10 mouse cellular contexts compared by ENCODE assay signal in the genomic region with DNA sequence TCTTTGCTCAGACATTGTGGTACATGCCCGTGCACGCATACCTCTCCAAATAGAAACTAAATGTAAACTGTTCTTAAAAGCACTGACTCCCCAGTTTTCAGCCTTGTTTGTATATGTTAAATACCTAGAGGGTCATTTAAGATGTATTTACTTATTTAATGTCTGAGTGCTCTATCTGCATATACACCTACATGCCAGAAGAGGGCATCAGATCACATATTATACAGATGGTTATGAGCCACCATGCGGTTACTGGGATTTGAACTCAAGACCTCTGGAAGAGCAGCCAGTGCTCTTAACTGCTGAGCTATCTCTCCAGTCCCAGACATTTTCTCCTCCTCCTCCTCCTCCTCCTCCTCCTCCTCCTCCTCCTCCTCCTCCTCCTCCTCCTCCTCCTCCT. TPM values are rescaled to one million over a fixed set of nuclear protein-coding genes. Genes with fewer than 3 reads are reported as not detected.
DNase-seq lines count a peak whose midpoint lies in the region; ATAC-seq and TF ChIP-seq lines count a peak whose summit lies in the region.
"Had no signal": no experiment of that assay in that cellular context is flagged by ENCODE, and none has a peak within 500 bp of the region (broad histone marks: within the 10 kb centered on the region; RNA-seq: fewer than 3 reads in every experiment).

No protein-coding gene starts in this region.

- no peak overlapping the region for H3K27ac ChIP-seq in forebrain, postnatal 0 days (ENCODE audit: low read depth, low read length)
- H3K27ac ChIP-seq in forebrain, embryonic 10.5 days, result no peak overlapping the region
- H3K27ac ChIP-seq: midbrain, embryonic 12.5 days had no signal

- no peak overlapping the region for H3K4me2 ChIP-seq in forebrain, postnatal 0 days (ENCODE audit: low read depth)
- H3K4me2 ChIP-seq: midbrain, embryonic 12.5 days had no signal

- TF ChIP-seq CTCF in forebrain, postnatal 0 days (IDR thresholded peaks at IDR 0.05; ENCODE audit: low read depth), result peak; percentile 44
- 0 out of 2 replicates have a peak, but pooled peaks have one; percentile 2 for TF ChIP-seq CTCF in lung, adult 2 months (IDR thresholded peaks at IDR 0.05; ENCODE audit: insufficient read depth, low read length)

- no peak overlapping the region for H3K9ac ChIP-seq in forebrain, postnatal 0 days
- H3K9ac ChIP-seq: midbrain, embryonic 12.5 days had no signal

- H3K4me1 ChIP-seq in forebrain, postnatal 0 days (ENCODE audit: insufficient read depth), result no peaks in the 10 kb centered on the region
- no peaks in the 10 kb centered on the region for H3K4me1 ChIP-seq in forebrain, embryonic 10.5 days
- no peaks in the 10 kb centered on the region for H3K4me1 ChIP-seq in lung, adult 2 months (ENCODE audit: control insufficient read depth, insufficient read depth, low read length)
- H3K4me1 ChIP-seq: midbrain, embryonic 12.5 days had no signal

- no peaks in the 10 kb centered on the region for H3K27me3 ChIP-seq in forebrain, postnatal 0 days (ENCODE audit: insufficient read depth, low read length)
- H3K27me3 ChIP-seq in forebrain, embryonic 10.5 days (ENCODE audit: poor library complexity, severe bottlenecking), result no peaks in the 10 kb centered on the region
- H3K27me3 ChIP-seq: midbrain, embryonic 12.5 days had no signal

- TF ChIP-seq POLR2A in lung, adult 2 months (IDR thresholded peaks at IDR 0.05; ENCODE audit: borderline replicate concordance, extremely low read depth, low read depth, low read length), result no peak

- ATAC-seq in forebrain, postnatal 0 days, result no peak
- ATAC-seq in monocyte, adult 5-6 weeks (replicated peaks; ENCODE audit: insufficient number of reproducible peaks, low FRiP score, low TSS enrichment, poor library complexity, severe bottlenecking), result no peak

- H3K9me3 ChIP-seq in forebrain, postnatal 0 days (ENCODE audit: low read length), result no peaks in the 10 kb centered on the region
- H3K9me3 ChIP-seq in forebrain, embryonic 10.5 days, result no peaks in the 10 kb centered on the region
- H3K9me3 ChIP-seq: midbrain, embryonic 12.5 days had no signal

- DNase-seq in forebrain, postnatal 0 days, result no peak
- no peak for DNase-seq in forebrain, embryonic 10.5 days (ENCODE audit: extremely low spot score, low spot score)
- no peak for DNase-seq in lung, adult 2 months
- DNase-seq in lung, postnatal 10 days, result no peak
- DNase-seq in ES-CJ7 (ENCODE audit: low read depth, low spot score), result peak; percentile 29
- DNase-seq in naive thymus-derived CD4-positive, alpha-beta T cell, adult 2 months (ENCODE audit: low read depth), result peak; percentile 50
- DNase-seq in natural killer cell, adult 2 months (ENCODE audit: low spot score in 2 of 2), result no peak
- DNase-seq: gastrocnemius, postnatal 10 days had no signal

- 86% methylated on average over 3 of the region's 3 CpGs for WGBS in forebrain, postnatal 0 days
- 80% methylated on average over 3 of the region's 3 CpGs for WGBS in forebrain, embryonic 10.5 days
- 62% methylated on average over 3 of the region's 3 CpGs for WGBS in lung, adult 2 months

- no peaks in the 10 kb centered on the region for H3K36me3 ChIP-seq in forebrain, postnatal 0 days (ENCODE audit: insufficient read depth)
- H3K36me3 ChIP-seq in forebrain, embryonic 10.5 days (replicated peaks), result no peaks in the 10 kb centered on the region
- H3K36me3 ChIP-seq: midbrain, embryonic 12.5 days had no signal

- no peak overlapping the region for H3K4me3 ChIP-seq in forebrain, postnatal 0 days (ENCODE audit: low read depth, low read length)
- no peak overlapping the region for H3K4me3 ChIP-seq in forebrain, embryonic 10.5 days
- H3K4me3 ChIP-seq in lung, adult 2 months (replicated peaks; ENCODE audit: extremely low read depth, low read depth, low read length), result no peak overlapping the region
- H3K4me3 ChIP-seq: midbrain, embryonic 12.5 days had no signal

RNA-seq across cellular contexts. Expression of gene Gm10031, which starts 14.6 kb away (rescaled TPM):
- total RNA-seq in forebrain, postnatal 0 days (2014; rRNA removed), result 21.8 and 24.6 TPM in 2 replicates
- polyA plus RNA-seq in forebrain, postnatal 0 days (2015; fragmentation: Nextera tagmentation; extraction: Ambion mirVana), result 0.49 and 0.75 TPM in 2 replicates
- polyA plus RNA-seq in forebrain, embryonic 10.5 days (2016; fragmentation: Nextera tagmentation; extraction: Ambion mirVana), result 0.20 and 0.56 TPM in 2 replicates
- polyA plus RNA-seq in lung, adult 2 months (2012; rRNA removed), result 11.0 and 12.2 TPM in 2 replicates
- total RNA-seq in monocyte, adult 5-6 weeks (2017), result 6.0 to 10.7 TPM (median 9.9 TPM) in 3 replicates

RNA-seq across cellular contexts. Expression of gene Abl2, which starts 20.2 kb away (rescaled TPM):
- 21.4 and 29.2 TPM in 2 replicates for total RNA-seq in forebrain, postnatal 0 days (2014; rRNA removed)
- 2.8 and 4.6 TPM in 2 replicates for polyA plus RNA-seq in forebrain, postnatal 0 days (2015; fragmentation: Nextera tagmentation; extraction: Ambion mirVana)
- polyA plus RNA-seq in forebrain, embryonic 10.5 days (2016; fragmentation: Nextera tagmentation; extraction: Ambion mirVana), result 4.8 and 5.0 TPM in 2 replicates
- 8.2 and 9.8 TPM in 2 replicates for polyA plus RNA-seq in lung, adult 2 months (2012; rRNA removed)
- 17.1 to 22.4 TPM (median 18.6 TPM) in 3 replicates for total RNA-seq in monocyte, adult 5-6 weeks (2017)

Comparison
In these comparisons a context has a peak if more than half of its experiments do, and no peak if none do; other contexts are left out.
1. DNase-seq: peak in ES-CJ7 (single experiment) and naive thymus-derived CD4-positive, alpha-beta T cell, adult 2 months (single experiment); none in forebrain, postnatal 0 days (single experiment), forebrain, embryonic 10.5 days (single experiment), lung, adult 2 months (single experiment), lung, postnatal 10 days (single experiment) and natural killer cell, adult 2 months (0 of 2).